Mouse (Mus musculus) heart, postnatal 0 days (tissue): Measurements from ENCODE around the gene 6430548M08Rik.

Experiments
- CTCF ChIP-seq: IDR thresholded peaks from 2 replicates; pipeline ENCODE4 v1.5.1; 2016; ENCODE audit warnings: antibody characterized with exemption, control low read depth, low read depth
- EP300 ChIP-seq: IDR thresholded peaks from 2 replicates; pipeline ENCODE4 v1.6.1; 2016; ENCODE audit warnings: antibody characterized with exemption, low read depth

- TF ChIP-seq CTCF (no peak), EP300 (no peak)
Measured at GRCm38 (mm10) chr8:120176605-120177004, 62.7 kb downstream of the 6430548M08Rik start.
